Mouse (Mus musculus) lung, embryonic 14.5 days (tissue): ENCODE measurements around the gene Slc15a2. TPM values are rescaled to one million over a fixed set of nuclear protein-coding genes. Genes with fewer than 3 reads are reported as not detected.

ENCODE experiments used
- ATAC-seq: fragments of 200-750 bp; cut with Nextera tagmentation; 2 replicates; pipeline ENCODE4 v1.8.0; 2017; ENCODE audit warnings: mild to moderate bottlenecking, moderate TSS enrichment, moderate library complexity; ENCODE audit not compliant: insufficient read depth
- DNase-seq: peaks from one replicate; pipeline ENCODE4 v3.0.0-alpha.2; 2015
- H3K27ac ChIP-seq: fragments of 300-500 bp; sonication (generic); 2 replicates; pipeline ENCODE4 v1.5.1; 2014; ENCODE audit warnings: low read depth, mild to moderate bottlenecking, moderate library complexity
- H3K27me3 ChIP-seq: fragments of 300-500 bp; sonication (generic); 2 replicates; pipeline ENCODE4 v1.6.1; 2014; ENCODE audit warnings: low read length, control low read depth; ENCODE audit not compliant: insufficient read depth
- H3K36me3 ChIP-seq: fragments of 300-500 bp; sonication (generic); 2 replicates; pipeline ENCODE4 v1.6.1; 2014; ENCODE audit warnings: control low read depth; ENCODE audit not compliant: insufficient read depth
- H3K4me1 ChIP-seq: fragments of 300-500 bp; sonication (generic); 2 replicates; pipeline ENCODE4 v1.6.1; 2014; ENCODE audit warnings: antibody characterized with exemption, control low read depth; ENCODE audit not compliant: insufficient read depth
- H3K4me2 ChIP-seq: fragments of 300-500 bp; sonication (generic); 2 replicates; pipeline ENCODE4 v1.6.1; 2014; ENCODE audit warnings: mild to moderate bottlenecking
- H3K4me3 ChIP-seq: fragments of 300-500 bp; sonication (generic); 2 replicates; pipeline ENCODE4 v1.5.1; 2014; ENCODE audit warnings: low read depth, low read length
- H3K9ac ChIP-seq: fragments of 300-500 bp; sonication (generic); 2 replicates; pipeline ENCODE4 v1.6.1; 2014
- H3K9me3 ChIP-seq: fragments of 300-500 bp; sonication (generic); 2 replicates; pipeline ENCODE4 v1.6.1; 2016; ENCODE audit warnings: low read depth, low read length, control low read depth
- CTCF ChIP-seq: IDR thresholded peaks from 2 replicates; pipeline ENCODE4 v1.5.1; 2016; ENCODE audit warnings: antibody characterized with exemption, low read depth
- WGBS: fragments of 180-500 bp; shearing (Covaris S2); extraction: QIAGEN DNeasy Blood & Tissue Kit; methylation state at CpG from one replicate; pipeline ENCODE4 v1.1.7; 2014; 5-methylcytosine and 5-hydroxymethylcytosine counted together
- polyA plus RNA-seq: library from polyadenylated mRNA; unstranded; fragments of >200 nt; fragmentation: Nextera tagmentation; extraction: Ambion mirVana; gene quantifications from 2 replicates; pipeline ENCODE4 v1.2.1, GENCODE M21; 2014

The Slc15a2 gene
- polyA plus RNA-seq, 1 experiment from 2014 or later, result 28.1 TPM

DNA sequence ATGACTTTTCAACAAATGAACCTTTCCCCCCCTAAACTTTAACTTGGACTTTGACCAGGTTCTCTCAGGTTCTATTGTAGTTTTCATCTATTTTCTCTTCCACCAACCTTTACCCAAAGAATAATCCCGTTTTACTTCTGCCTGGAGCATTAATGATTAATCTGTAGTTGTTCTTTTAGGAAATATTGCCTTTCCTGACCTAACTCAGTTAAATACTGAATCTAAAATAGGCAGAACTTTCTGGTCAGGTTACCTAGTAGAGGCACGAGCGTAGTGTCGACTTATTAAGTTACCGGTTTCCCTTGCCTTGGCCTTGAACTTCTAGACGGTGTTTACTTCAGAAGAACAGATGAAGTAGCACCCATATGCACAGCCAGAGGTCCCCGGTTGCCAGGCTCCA lies 1.7 kb upstream of the Slc15a2 start:
- H3K9me3 ChIP-seq, result no peaks in the 10 kb centered on the region
- TF ChIP-seq CTCF, result no peak
- no peak overlapping the region for H3K4me2 ChIP-seq
- DNase-seq, result no peak
- ATAC-seq, result no peak
- H3K36me3 ChIP-seq, result no peaks in the 10 kb centered on the region
- no peaks in the 10 kb centered on the region for H3K27me3 ChIP-seq
- no peak overlapping the region for H3K9ac ChIP-seq
- no peak overlapping the region for H3K4me3 ChIP-seq
- 76% methylated on average over 7 of the region's 7 CpGs for WGBS
- H3K4me1 ChIP-seq, result no peaks in the 10 kb centered on the region
- no peak overlapping the region for H3K27ac ChIP-seq

DNA sequence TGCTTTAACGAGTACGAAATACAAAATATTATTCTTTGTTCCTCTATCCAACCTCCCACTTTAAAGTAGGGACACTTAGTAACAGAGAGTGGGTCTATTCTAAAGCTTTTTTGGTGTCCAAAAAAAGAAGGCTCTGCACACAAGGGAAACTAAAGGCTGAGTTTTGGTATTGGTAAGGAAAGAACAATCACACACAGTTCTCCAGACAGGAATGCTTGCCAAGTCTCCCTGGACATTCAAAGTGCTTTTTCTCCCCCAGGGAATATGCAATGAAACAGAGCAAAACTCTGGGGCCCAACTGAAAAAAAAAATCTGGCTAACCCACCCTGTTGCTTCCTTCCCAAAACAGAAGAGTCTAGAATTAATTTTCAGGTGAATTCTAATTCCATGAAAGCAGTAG lies 616 bp downstream of the Slc15a2 start:
- Histone ChIP-seq H3K27ac (peak overlapping the region; percentile 58; the same call in 1 of the 2 replicates), H3K9ac (peak overlapping the region; percentile 36), H3K9me3 (no peaks in the 10 kb centered on the region), H3K4me1 (no peaks in the 10 kb centered on the region), H3K36me3 (no peaks in the 10 kb centered on the region), H3K4me3 (peak overlapping the region; percentile 36), H3K4me2 (peak overlapping the region; percentile 47), H3K27me3 (no peaks in the 10 kb centered on the region)
- 75% methylated on average over 2 of the region's 2 CpGs for WGBS
- no peak for TF ChIP-seq CTCF
- peak; percentile 9 for DNase-seq
- ATAC-seq, result no peak

DNA sequence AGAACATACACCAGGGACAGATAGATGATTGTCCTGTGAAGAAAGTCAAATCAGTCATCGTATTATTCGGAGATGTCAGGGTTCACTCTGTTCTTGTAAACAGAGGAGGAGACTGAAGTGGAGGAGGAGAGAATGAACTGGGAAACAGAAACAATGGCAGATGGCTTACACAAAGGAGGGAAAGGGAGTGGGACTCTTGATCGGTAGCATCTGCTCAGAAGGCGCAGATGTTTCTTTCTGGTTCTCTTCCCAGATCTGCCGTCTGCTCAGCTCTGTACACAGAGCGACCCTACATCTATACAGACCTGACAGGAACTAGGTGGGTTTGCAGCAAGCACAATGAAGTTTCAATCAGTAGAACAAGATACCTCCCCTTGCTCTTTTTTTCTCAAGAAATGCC lies 9.1 kb downstream of the Slc15a2 start:
- H3K4me2 ChIP-seq, result no peak overlapping the region
- H3K4me1 ChIP-seq, result 0 out of 2 replicates have a peak, but pooled peaks cover 6% of the 10 kb centered on the region
- TF ChIP-seq CTCF, result no peak
- 59% methylated on average over 6 of the region's 6 CpGs for WGBS
- H3K9me3 ChIP-seq, result no peaks in the 10 kb centered on the region
- H3K27me3 ChIP-seq, result no peaks in the 10 kb centered on the region
- DNase-seq (no peak), ATAC-seq (no peak)
- H3K4me3 ChIP-seq, result no peak overlapping the region
- H3K27ac ChIP-seq, result no peak overlapping the region
- no peak overlapping the region for H3K9ac ChIP-seq
- H3K36me3 ChIP-seq, result no peaks in the 10 kb centered on the region

- 59% methylated on average over 5 of the region's 5 CpGs for WGBS
- peak overlapping the region; percentile 42; the same call in 1 of the 2 replicates for H3K27ac ChIP-seq
These were observed 11.8 kb downstream of the Slc15a2 start for GRCm38 (mm10) chr16:36772996-36773395.

GRCm38 (mm10) chr16:36771703-36772102 lies 13.1 kb downstream of the Slc15a2 start:
- Histone ChIP-seq H3K36me3 (no peaks in the 10 kb centered on the region), H3K9me3 (no peaks in the 10 kb centered on the region), H3K4me3 (no peak overlapping the region), H3K4me1 (0 out of 2 replicates have a peak, but pooled peaks cover 2% of the 10 kb centered on the region), H3K4me2 (no peak overlapping the region), H3K27me3 (no peaks in the 10 kb centered on the region), H3K27ac (no peak overlapping the region), H3K9ac (no peak overlapping the region)
- DNase-seq (no peak), ATAC-seq (no peak)
- TF ChIP-seq CTCF, result no peak
- 88% methylated on average over 3 of the region's 3 CpGs for WGBS

More at GRCm38 (mm10) chr16:36772996-36773395, 11.8 kb downstream of the Slc15a2 start:
- Histone ChIP-seq H3K36me3 (no peaks in the 10 kb centered on the region), H3K9me3 (no peaks in the 10 kb centered on the region), H3K4me3 (no peak overlapping the region), H3K27me3 (no peaks in the 10 kb centered on the region), H3K9ac (no peak overlapping the region), H3K4me1 (0 out of 2 replicates have a peak, but pooled peaks cover 6% of the 10 kb centered on the region), H3K4me2 (no peak overlapping the region)
- DNase-seq (peak; percentile 17), ATAC-seq (peak; percentile 58; the same call in 1 of the 2 replicates)
- TF ChIP-seq CTCF, result no peak

DNA sequence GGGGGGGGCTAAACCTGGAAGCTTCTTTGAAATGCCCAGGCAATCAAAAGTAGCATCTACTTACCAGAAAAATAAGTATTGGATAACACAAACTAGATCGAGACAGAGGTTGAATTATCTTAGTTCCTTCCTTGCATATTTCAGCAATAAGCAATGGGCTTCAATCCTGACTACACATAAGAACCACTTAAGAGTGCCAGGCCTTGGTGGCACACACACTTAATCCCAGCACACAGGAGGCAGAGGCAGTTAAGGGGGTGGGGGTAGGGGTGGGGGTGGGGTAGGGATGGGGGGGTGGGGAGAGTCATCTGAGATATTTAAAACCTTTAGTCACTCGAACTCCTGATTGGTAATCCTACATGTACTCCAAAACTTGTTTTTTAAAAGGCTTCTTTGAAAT lies 13.5 kb downstream of the Slc15a2 start:
- H3K9ac ChIP-seq, result no peak overlapping the region
- no peaks in the 10 kb centered on the region for H3K9me3 ChIP-seq
- H3K4me2 ChIP-seq, result no peak overlapping the region
- no peak overlapping the region for H3K4me3 ChIP-seq
- H3K27ac ChIP-seq, result no peak overlapping the region
- no peaks in the 10 kb centered on the region for H3K27me3 ChIP-seq
- H3K36me3 ChIP-seq, result no peaks in the 10 kb centered on the region
- ATAC-seq (no peak), DNase-seq (no peak)
- TF ChIP-seq CTCF, result no peak
- 69% methylated on average over 2 of the region's 2 CpGs for WGBS
- H3K4me1 ChIP-seq, result no peaks in the 10 kb centered on the region

GRCm38 (mm10) chr16:36770830-36771229 lies 13.9 kb downstream of the Slc15a2 start:
- no peak overlapping the region for H3K4me3 ChIP-seq
- DNase-seq, result peak; percentile 21
- no peak for ATAC-seq
- 59% methylated on average over 4 of the region's 4 CpGs for WGBS
- H3K4me1 ChIP-seq, result no peaks in the 10 kb centered on the region
- H3K9me3 ChIP-seq, result no peaks in the 10 kb centered on the region
- TF ChIP-seq CTCF, result no peak
- H3K36me3 ChIP-seq, result no peaks in the 10 kb centered on the region
- no peaks in the 10 kb centered on the region for H3K27me3 ChIP-seq
- H3K4me2 ChIP-seq, result no peak overlapping the region
- H3K27ac ChIP-seq, result 0 out of 2 replicates have a peak overlapping the region, but pooled peaks have one; percentile 42
- H3K9ac ChIP-seq, result no peak overlapping the region
